Mouse (Mus musculus): ENCODE data around the gene Gm4302. TPM values are rescaled to one million over a fixed set of nuclear protein-coding genes. Genes with fewer than 3 reads are reported as not detected.

Gene Gm4302
- polyA plus RNA-seq, 1 experiment from 2014 or later, result not detected

Other genes with a start within 250 kb of the Gm4302 start
- gene Gm4301, start 5.2 kb upstream of the Gm4302 start, polyA plus RNA-seq (2014; fragmentation: Nextera tagmentation; extraction: Ambion mirVana), result not detected in 2 replicates
- not detected in 2 replicates for gene Gm4303, start 5.1 kb downstream of the Gm4302 start, polyA plus RNA-seq (2014; fragmentation: Nextera tagmentation; extraction: Ambion mirVana)
- gene Gm4305, start 10.3 kb downstream of the Gm4302 start, polyA plus RNA-seq (2014; fragmentation: Nextera tagmentation; extraction: Ambion mirVana), result not detected in 2 replicates
- gene Gm4307, start 20.5 kb downstream of the Gm4302 start, polyA plus RNA-seq (2014; fragmentation: Nextera tagmentation; extraction: Ambion mirVana), result not detected in 2 replicates
- gene Gm4312, start 41.7 kb downstream of the Gm4302 start, polyA plus RNA-seq (2014; fragmentation: Nextera tagmentation; extraction: Ambion mirVana), result not detected in 2 replicates
- gene Tmtc3, start 146.5 kb downstream of the Gm4302 start, polyA plus RNA-seq (2014; fragmentation: Nextera tagmentation; extraction: Ambion mirVana), result 21.6 and 23.2 TPM in 2 replicates
- 5.7 and 6.5 TPM in 2 replicates for gene Cep290, start 146.7 kb downstream of the Gm4302 start, polyA plus RNA-seq (2014; fragmentation: Nextera tagmentation; extraction: Ambion mirVana)
- gene 4930430F08Rik, start 249.6 kb downstream of the Gm4302 start, polyA plus RNA-seq (2014; fragmentation: Nextera tagmentation; extraction: Ambion mirVana), result 13.1 and 14.0 TPM in 2 replicates
- not detected in 2 replicates for gene 1700017N19Rik, start 249.6 kb downstream of the Gm4302 start, polyA plus RNA-seq (2014; fragmentation: Nextera tagmentation; extraction: Ambion mirVana)

Measured in neural tube, embryonic 11.5 days (tissue).